Mouse (Mus musculus) hematopoietic stem cell, adult 5-6 weeks (primary cell): ENCODE data around the gene Tspan15. TPM values are rescaled to one million over a fixed set of nuclear protein-coding genes. Genes with fewer than 3 reads are reported as not detected.

ENCODE experiments used
- ATAC-seq, 2 experiments: fragments of 125-278 bp in 1 of 2; replicated peaks in 1 of 2; 2 replicates each; pipeline ENCODE4 v1.8.0; 2016 to 2017; ENCODE audit warnings: inconsistent platforms in 2 of 2, mild to moderate bottlenecking in 2 of 2, moderate number of reproducible peaks in 2 of 2, low read depth in 1 of 2, moderate TSS enrichment in 1 of 2; ENCODE audit not compliant: low FRiP score in 2 of 2, poor library complexity in 2 of 2, severe bottlenecking in 2 of 2, insufficient read depth in 1 of 2, low TSS enrichment in 1 of 2
- total RNA-seq: library from RNA; stranded (forward); fragments of 172-1452, 232-1000 nt; gene quantifications from 2 replicates; pipeline ENCODE4 v1.2.3, GENCODE M21; 2017

Gene Tspan15
- total RNA-seq, 1 experiment from 2014 or later = 0.45 TPM

GRCm38 (mm10) chr10:62208241-62208896 is 22.7 kb downstream of the Tspan15 start:
- no peak for ATAC-seq

DNA sequence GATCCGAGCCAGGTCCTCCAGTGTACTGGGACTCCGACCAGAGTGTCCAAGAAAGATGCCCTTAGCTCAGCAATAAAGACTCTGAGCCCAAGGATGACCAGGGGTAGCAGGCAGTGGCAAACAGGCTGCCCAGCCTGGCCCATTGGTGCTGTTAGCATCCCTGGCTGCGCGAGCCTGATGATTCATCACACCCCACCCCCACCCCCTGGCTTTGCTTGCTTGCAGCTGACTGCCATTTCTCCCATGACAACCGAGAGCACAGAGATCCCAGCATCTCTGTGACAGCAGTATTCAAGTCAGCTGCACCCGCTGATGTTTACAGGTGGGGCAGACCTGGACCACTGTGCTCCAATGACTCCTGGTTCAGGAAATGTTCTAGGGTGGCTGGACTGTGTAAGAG is 28.5 kb downstream of the Tspan15 start:
- ATAC-seq = no peak

GRCm38 (mm10) chr10:62198891-62199290 is 32.2 kb downstream of the Tspan15 start:
- ATAC-seq = no peak

DNA sequence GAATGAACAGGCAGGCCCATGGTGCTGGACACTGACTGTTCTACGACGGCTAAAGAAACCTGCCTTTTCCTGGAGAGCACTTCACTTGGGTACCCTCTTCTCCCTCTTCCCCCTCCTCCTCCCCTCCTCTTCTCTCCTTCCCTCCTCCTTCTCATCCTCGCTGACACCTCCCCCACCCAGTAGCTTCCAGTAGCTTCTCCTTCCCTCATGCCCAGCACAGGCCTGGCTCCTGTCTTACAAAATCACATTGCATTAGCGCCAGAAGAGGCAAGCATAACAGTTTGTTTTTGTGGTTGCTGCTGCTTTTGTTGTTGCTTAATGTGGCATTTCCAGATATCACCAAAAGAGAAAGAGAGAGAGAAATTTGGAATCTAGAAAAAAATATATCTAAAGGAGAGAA is 33.6 kb downstream of the Tspan15 start:
- ATAC-seq = no peak

DNA sequence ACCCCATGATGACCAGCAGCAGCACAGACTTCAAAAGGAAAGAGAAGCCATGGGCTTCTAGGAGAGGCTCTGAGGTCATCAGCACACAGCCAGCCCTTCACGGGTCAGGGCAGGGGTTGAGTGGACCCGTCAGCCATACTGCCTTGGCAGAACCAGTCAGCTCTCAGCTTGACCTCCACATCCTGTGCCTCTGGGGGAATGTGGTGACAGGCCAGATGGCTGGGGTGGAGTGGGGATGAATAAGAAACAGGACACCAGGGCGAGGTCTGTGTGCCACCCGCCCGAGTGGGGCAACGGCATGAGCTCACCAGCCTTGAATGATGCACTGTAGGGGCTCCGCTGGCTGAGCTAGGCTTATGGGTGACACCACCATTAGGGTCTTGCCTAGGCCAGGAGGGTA is 35.7 kb downstream of the Tspan15 start:
- ATAC-seq = no peak

- no peak for ATAC-seq
Measured at GRCm38 (mm10) chr10:62194946-62195345, 36.1 kb downstream of the Tspan15 start.

GRCm38 (mm10) chr10:62194461-62194860 is 36.6 kb downstream of the Tspan15 start:
- ATAC-seq = no peak

GRCm38 (mm10) chr10:62194043-62194442 is 37.0 kb downstream of the Tspan15 start:
- no peak for ATAC-seq

DNA sequence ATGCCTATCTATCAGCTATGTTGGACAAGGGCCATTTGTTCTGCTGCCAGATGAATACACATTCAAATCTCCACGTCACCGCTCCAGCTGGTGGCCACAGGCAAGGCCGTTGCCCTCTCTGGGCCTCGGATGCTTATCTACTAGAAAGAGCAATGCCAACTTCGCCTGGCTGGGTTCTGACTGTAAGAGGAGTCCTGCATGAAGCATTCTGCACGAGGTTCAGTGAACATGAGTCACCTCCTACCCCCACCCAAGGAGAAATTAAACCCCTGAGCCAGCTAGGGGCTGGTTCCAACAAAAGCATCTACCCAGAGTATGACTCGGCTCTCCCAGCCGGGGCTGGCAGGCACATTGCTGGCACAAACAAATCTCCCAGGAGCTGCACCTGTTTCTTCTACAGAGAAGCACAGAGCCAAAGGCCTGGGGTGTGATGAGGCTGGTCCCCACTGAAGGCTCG is 38.3 kb downstream of the Tspan15 start:
- ATAC-seq = no peak

GRCm38 (mm10) chr10:62190821-62191220 is 40.2 kb downstream of the Tspan15 start:
- no peak for ATAC-seq

DNA sequence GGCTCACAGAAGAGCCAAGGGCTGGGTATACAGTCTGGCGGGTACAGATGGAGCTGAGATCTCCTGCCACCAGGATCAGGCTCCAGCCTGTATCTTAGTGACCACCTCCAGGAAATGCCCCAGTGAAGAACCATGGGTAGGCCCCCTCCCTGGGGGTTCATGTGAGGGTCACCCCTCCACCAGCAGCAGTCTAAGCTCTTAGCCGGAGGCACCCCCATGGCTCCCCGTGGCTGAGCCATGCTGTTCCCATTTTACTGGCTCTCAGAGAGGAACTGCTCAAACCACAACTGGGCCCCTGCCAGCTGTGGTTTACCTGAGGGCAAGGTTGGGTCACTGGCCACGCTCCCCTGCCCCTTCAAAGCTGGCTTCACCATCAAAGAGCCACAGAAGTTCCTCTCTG is 41.1 kb downstream of the Tspan15 start:
- ATAC-seq = peak; percentile 75 to 76

DNA sequence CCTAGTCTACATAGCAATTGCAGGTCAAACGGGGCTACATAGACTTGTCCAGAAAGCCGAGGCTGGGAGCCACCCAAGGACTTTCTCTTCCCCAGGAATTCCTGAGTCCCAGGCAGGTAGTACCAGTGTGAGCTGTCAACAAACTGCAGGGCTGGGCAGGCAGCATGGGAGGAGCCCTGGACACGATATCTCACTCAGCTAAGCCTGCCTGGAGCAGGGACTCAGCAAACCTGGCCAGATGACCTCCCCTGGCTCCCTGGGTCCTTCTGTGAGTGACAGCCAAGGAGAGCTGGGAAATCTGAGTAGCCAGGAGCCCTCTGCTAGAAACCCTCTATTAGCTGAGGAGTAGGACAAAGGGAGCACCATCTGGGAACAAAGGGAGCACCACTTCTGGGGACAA is 41.7 kb downstream of the Tspan15 start:
- ATAC-seq = no peak

- ATAC-seq = peak; percentile 17 to 36; a peak in 1 of 4 replicates
Measured at GRCm38 (mm10) chr10:62186882-62187281, 44.2 kb downstream of the Tspan15 start.

- peak; percentile 84 to 92 for ATAC-seq
Measured at GRCm38 (mm10) chr10:62183053-62183452, 48.0 kb downstream of the Tspan15 start.

DNA sequence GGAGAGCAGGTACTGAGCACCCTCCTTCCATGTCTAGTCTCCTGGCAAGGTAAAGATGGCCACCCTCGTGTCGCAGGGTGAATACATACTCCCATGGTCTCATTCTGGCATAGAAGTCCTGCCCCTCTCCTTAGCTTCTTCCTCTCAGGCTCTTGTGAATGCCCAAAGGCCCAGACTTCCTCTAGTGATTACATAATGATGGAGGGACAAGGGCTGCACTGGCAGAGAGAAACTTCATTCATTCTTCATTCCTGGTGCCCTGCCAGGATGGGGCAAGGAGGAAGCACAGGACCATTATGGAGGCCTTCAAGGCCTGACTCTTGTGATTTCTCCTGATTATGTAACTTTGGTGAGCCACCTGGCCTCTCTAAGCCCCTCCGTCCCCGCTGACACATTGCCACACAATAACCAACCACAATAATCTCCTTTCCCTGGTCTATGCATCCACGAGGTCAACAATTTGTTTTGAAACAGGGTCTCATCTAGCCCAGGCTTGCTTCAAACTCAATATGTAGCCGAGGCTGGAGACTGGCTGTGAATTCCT is 48.5 kb downstream of the Tspan15 start:
- ATAC-seq = no peak; a peak in 1 of 4 replicates

DNA sequence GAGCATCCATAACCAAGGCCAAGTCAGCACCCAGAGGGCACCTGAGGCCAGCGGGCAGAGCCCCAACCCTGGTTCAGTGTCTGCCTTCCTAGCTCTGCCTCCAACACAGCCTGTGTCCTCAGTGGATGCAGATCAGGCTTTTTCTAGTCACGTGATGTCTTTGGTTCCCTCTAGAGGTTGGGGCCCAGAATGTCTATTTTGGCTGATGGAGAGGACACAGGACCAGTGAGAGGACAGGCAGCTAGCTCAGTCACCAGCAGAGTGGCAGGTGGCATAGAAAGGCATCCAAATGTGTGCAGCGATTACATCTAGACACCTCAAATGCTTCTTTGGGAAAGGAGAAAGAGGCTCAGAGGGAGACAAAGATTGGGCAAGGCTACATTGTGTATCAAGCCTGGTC is 49.4 kb downstream of the Tspan15 start:
- no peak for ATAC-seq

DNA sequence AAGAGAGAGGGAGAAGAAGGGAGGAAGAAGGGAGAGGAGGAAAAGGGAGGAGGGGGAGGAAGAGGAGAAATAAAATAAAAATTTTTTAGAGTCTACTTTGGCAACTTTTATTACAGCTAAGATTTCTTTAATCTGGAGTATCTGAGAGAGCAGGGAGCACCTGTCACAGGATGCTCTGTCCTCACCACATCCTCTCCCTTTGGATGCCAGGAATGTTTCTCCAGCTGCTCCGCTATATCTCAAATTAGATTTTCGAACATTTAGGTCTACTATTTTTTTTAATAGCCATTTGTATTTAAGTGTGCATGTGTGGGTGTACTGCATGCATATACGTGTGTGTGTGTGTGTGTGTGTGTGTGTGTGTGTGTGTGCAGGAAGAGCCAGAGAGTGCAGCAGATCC is 51.1 kb downstream of the Tspan15 start:
- ATAC-seq = no peak

- ATAC-seq = no peak
Measured at GRCm38 (mm10) chr10:62174533-62175313, 56.3 kb downstream of the Tspan15 start.
